Mouse (Mus musculus): ENCODE measurements at regions not wholly inside any gene's neighbourhood (a gene's known extent, or its start where the extent isn't known, plus 50 kb on each side); places are given as distances from the start of the nearest gene placed in this dataset.

- intact Hi-C loops (cut with DNase I), result no loop called here
- no peak for DNase-seq (ENCODE audit: extremely low spot score in 1 of 2, low spot score in 2 of 2)
Measured at GRCm38 (mm10) chr13:51227836-51228235, 57.0 kb downstream of the Nxnl2 start.

- intact Hi-C loops (cut with DNase I), result no loop called here
- DNase-seq (ENCODE audit: extremely low spot score in 1 of 2, low spot score in 2 of 2), result peak in 1 of 2 experiments; percentile 70
Measured at GRCm38 (mm10) chr13:51228862-51229770, 58.3 kb downstream of the Nxnl2 start.

- intact Hi-C loops (cut with DNase I), result no loop called here
- no peak for DNase-seq (ENCODE audit: extremely low spot score in 1 of 2, low spot score in 2 of 2)
Measured at GRCm38 (mm10) chr13:51229862-51230261, 59.0 kb downstream of the Nxnl2 start.

GRCm38 (mm10) chr13:51231586-51231985 lies 60.8 kb downstream of the Nxnl2 start:
- intact Hi-C loops (cut with DNase I), result no loop called here
- DNase-seq (ENCODE audit: extremely low spot score in 1 of 2, low spot score in 2 of 2), result no peak

- no peak for DNase-seq (ENCODE audit: extremely low spot score in 1 of 2, low spot score in 2 of 2)
- intact Hi-C loops (cut with DNase I), result no loop called here
Measured at GRCm38 (mm10) chr13:51247378-51247777, 76.6 kb downstream of the Nxnl2 start.

GRCm38 (mm10) chr13:51253371-51253770 lies 82.5 kb downstream of the Nxnl2 start:
- DNase-seq (ENCODE audit: extremely low spot score in 1 of 2, low spot score in 2 of 2), result no peak
- intact Hi-C loops (cut with DNase I), result no loop called here

- intact Hi-C loops (cut with DNase I), result no loop called here
- DNase-seq (ENCODE audit: extremely low spot score in 1 of 2, low spot score in 2 of 2), result no peak
Measured at GRCm38 (mm10) chr13:51255688-51256087, 84.9 kb downstream of the Nxnl2 start.

GRCm38 (mm10) chr13:51258752-51259721 lies 88.2 kb downstream of the Nxnl2 start:
- DNase-seq (ENCODE audit: extremely low spot score in 1 of 2, low spot score in 2 of 2), result no peak
- intact Hi-C loops (cut with DNase I), result no loop called here

- peak; percentile 16 to 35 for DNase-seq (ENCODE audit: extremely low spot score in 1 of 2, low spot score in 2 of 2)
- intact Hi-C loops (cut with DNase I), result no loop called here
Measured at GRCm38 (mm10) chr13:51261619-51262018, 90.8 kb downstream of the Nxnl2 start.

GRCm38 (mm10) chr13:51272786-51273185 lies 102.0 kb downstream of the Nxnl2 start:
- DNase-seq (ENCODE audit: extremely low spot score in 1 of 2, low spot score in 2 of 2), result peak in 1 of 2 experiments; percentile 55
- intact Hi-C loops (cut with DNase I), result no loop called here

GRCm38 (mm10) chr13:51274639-51275038 lies 103.8 kb downstream of the Nxnl2 start:
- peak in 1 of 2 experiments; percentile 75 for DNase-seq (ENCODE audit: extremely low spot score in 1 of 2, low spot score in 2 of 2)
- intact Hi-C loops (cut with DNase I), result no loop called here

GRCm38 (mm10) chr13:51276601-51277000 lies 105.8 kb downstream of the Nxnl2 start:
- DNase-seq (ENCODE audit: extremely low spot score in 1 of 2, low spot score in 2 of 2), result no peak
- intact Hi-C loops (cut with DNase I), result no loop called here

GRCm38 (mm10) chr13:51277515-51277914 lies 106.7 kb downstream of the Nxnl2 start:
- no peak for DNase-seq (ENCODE audit: extremely low spot score in 1 of 2, low spot score in 2 of 2)
- intact Hi-C loops (cut with DNase I), result no loop called here

- peak in 1 of 2 experiments; percentile 29 for DNase-seq (ENCODE audit: extremely low spot score in 1 of 2, low spot score in 2 of 2)
- intact Hi-C loops (cut with DNase I), result no loop called here
Measured at GRCm38 (mm10) chr13:51279642-51280387, 109.0 kb downstream of the Nxnl2 start.

GRCm38 (mm10) chr13:51280388-51280753 lies 109.5 kb downstream of the Nxnl2 start:
- DNase-seq (ENCODE audit: extremely low spot score in 1 of 2, low spot score in 2 of 2), result no peak
- intact Hi-C loops (cut with DNase I), result no loop called here

- intact Hi-C loops (cut with DNase I), result no loop called here
- DNase-seq (ENCODE audit: extremely low spot score in 1 of 2, low spot score in 2 of 2), result no peak
Measured at GRCm38 (mm10) chr13:51284679-51285078, 113.9 kb downstream of the Nxnl2 start.

- no peak for DNase-seq (ENCODE audit: extremely low spot score in 1 of 2, low spot score in 2 of 2)
Measured at GRCm38 (mm10) chr13:51289442-51289841, 118.6 kb downstream of the Nxnl2 start.

GRCm38 (mm10) chr13:51290021-51290424 lies 118.4 kb upstream of the S1pr3 start:
- intact Hi-C loops (cut with DNase I), result loop anchor here (10.0 kb wide), 1 partner anchor 115 kb away; the partner anchor contains the start of gene S1pr3

More at GRCm38 (mm10) chr13:51289442-51289841, 118.6 kb downstream of the Nxnl2 start:
- intact Hi-C loops (cut with DNase I), result no loop called here

GRCm38 (mm10) chr13:51290926-51291325 lies 117.5 kb upstream of the S1pr3 start:
- DNase-seq (ENCODE audit: extremely low spot score in 1 of 2, low spot score in 2 of 2), result peak; percentile 29 to 49
- intact Hi-C loops (cut with DNase I), result loop anchor here (10.0 kb wide), 1 partner anchor 114 kb away; the partner anchor contains the start of gene S1pr3

More at GRCm38 (mm10) chr13:51290021-51290424, 118.4 kb upstream of the S1pr3 start:
- peak in 1 of 2 experiments; percentile 31 for DNase-seq (ENCODE audit: extremely low spot score in 1 of 2, low spot score in 2 of 2)

Data from left cerebral cortex, postnatal 10 days (tissue).